Mouse (Mus musculus) mouse embryonic stem cell (cell line): Measurements from ENCODE around the gene Efhd2.

Source experiments
- in situ Hi-C, 2 experiments: fragments of 300-500 bp; cut with MboI; formaldehyde crosslinking; loops; 1 replicate in 1 of 2; 3 replicates in 1 of 2; pipeline ENCODE4 v1.14.3; 2019 to 2020; ENCODE audit warnings: low sequenced_read_pairs in 2 of 2, low pct_unique_long_range_greater_than_20kb in 1 of 2, mixed read lengths in 1 of 2; ENCODE audit not compliant: unreplicated experiment in 1 of 2

Efhd2 gene

DNA sequence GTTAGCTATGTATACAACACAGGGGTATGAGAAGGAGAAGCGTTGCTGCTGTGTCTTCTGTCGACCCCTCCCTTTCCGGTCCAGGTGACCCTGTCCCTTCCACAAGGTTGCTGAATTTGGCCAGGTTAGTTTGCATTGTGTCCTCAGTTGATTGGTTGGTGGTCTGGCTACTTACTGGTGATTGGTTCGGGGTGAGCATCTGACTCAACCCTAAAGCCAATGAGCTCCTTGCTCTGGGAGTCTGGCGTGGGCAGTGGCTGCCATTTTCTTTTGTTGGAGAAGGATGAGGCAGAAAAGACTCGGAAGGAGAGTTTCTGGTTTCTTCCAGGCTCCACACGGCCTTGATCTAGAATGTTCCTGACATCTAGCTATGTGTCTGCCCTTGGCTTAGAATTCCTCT is 55.4 kb downstream of the Efhd2 start:
- in situ Hi-C loops: no loop called here

DNA sequence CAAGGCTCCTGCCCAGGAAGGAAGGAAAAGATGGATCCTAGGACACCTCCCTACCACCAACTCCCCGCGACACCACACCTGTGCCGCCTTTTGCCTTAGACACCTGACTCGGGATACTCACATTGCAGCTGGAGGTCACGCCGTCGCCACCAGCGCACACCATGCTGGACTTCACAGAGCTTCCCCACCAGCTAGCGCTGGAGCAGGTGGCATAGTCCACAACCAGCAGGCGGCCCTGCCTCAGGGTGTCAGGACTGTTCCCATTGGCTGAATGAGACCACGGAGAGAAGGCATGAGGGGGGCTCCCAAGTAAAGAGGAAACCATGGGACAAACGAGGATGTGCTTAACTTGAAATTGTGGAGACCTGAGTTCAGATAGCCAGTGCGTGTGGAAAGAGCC is 55.9 kb downstream of the Efhd2 start:
- in situ Hi-C loops: no loop called here

DNA sequence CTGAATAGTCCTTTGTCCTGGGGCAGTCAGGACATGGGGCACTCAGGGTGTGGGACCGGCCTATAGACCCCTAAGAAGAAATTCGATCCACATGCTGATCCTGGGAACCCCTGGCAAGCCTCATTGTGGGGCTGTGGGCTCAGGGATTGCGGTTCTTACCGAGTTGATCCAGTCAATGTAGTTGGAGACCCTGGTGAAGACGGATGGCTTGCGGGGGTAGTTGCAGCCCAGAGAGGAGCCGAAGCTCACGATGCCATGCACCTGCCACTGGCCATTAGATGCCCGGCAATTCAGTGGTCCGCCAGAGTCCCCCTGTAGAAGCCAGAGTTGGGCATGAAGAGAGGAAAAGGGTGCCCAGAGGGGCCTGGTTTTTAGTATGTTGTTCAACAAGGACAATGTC is 57.0 kb downstream of the Efhd2 start:
- in situ Hi-C loops: no loop called here

DNA sequence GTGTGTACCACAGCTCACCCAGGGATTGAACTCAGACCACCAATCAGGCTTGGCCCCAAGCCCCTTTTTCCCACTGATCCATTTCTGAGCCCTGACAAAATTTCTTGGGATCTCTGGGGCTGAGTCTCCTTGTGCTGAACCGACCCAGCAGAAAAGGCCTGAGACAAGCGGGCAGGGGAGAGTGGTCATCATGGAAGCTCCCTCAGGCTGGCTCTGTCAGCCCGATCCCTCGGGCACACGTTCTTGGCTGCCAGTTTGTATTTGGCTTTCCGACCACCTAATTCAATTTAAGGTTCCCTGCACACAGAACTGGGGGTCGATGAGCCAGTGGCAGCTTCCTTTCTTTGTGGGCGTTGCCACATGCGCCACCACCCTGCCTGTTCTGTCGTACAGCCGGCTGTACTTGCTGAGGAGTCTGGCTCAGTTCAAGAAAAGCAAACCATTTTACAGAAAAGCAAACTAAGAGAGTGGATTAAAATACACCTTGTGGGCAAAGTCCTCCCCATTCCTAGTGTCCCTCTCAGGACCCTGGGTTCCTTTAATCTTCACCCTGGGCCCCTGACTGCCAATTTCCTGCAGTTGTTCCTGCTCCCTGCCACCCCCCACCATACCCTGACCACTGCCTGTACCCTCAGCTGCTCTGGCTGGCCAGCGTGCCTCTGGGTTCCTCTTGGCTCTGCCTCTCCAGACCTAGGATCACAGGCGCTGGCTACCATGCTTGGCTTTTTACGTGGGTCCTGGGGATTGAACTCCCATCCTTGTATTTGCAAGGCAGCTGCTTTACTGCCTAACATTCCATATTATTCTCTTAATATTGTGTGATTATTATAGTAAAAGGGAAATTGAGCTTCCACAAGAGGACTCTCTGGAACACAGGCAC is 57.7 kb downstream of the Efhd2 start:
- in situ Hi-C loops: no loop called here

DNA sequence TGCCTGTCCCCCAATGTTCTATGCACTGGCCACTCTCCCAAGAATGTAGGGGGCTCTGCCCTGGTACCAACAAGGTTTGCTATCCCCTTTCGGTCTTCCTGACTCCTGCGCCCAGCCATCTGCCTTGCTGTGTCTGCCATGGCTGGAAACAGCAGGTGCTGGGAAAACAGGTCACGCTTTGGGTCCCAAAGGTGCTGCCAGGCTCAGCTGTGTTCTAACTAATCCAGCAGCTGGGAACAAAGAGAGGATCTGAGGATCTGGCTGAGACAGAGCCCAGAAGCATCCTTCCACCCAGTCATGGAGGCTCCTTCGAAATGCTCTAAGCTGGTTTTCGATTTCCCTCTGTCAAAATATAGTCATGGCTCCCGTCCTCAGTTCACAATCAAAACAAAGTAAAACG is 58.5 kb downstream of the Efhd2 start:
- in situ Hi-C loops: no loop called here

DNA sequence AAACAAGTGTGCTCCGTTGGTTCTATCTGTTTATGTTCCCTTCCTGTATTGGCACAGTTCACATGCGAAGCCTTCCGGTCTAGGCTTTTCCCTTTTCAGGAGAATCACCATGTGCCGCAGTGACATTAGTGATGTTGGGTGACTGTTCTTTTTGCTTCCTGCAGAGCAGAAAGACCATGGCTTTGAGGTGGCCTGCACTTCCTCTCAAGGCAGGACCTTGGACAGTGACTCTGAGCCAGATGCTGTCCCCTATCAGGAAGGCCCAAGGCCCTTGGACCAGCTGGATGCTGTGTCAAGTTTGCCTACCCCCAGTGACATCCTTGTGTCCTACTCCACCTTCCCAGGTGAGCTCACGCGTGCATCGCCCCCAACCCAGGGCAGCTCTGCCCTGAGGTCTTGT is 63.3 kb downstream of the Efhd2 start:
- in situ Hi-C loops: no loop called here

DNA sequence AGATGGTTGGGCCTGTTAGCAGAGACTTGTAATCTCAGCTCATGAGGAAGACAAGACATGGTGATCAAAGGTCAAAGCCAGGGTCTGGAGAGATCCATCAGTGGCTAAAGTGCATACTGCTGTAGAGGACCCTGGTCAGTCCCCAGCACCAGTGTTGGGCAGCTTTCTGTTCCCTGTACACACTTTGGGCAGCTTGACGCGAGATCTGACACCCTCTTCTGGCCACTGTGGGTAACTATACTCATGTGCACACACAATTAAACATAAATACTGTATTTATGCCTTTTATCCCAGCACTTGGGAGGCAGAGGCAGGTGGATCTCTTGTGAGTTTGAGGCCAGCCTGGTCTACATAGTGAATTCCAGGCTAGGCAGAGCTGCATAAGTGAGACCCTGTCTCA is 63.7 kb downstream of the Efhd2 start:
- in situ Hi-C loops: no loop called here

DNA sequence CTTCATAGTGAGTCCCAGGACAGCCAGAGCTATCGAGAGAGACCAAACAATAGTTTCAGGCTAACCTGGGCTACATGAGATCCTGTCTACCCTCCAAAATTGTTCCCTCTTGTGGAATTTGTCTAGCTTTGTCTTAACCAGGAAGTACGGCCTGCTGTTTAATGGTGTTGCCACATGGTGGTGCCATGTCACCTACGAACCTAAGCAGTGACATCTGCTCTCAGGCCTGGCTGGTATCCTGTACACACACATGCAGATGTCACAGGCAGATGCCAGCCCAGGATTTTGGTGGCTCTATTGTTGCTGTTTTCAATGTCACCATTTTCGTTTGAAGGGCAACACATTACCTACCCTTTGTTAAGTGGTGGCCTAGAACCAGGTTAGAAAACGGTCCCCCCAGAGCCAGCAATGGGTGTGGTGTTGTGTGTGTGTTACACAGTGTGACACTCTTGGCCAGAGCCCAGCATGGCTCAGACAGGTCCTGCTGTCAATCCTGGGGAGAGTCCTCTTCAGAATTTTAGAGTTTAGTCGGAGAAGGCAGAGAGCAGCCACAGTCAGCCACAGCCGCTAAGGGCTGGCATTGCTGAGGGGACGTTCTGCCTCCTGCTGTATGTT is 64.8 kb downstream of the Efhd2 start:
- in situ Hi-C loops: no loop called here
